Mouse (Mus musculus) ovary, adult 18-20 months (tissue): Measurements from ENCODE around the gene Unc93b1.

Experiments
- DNase-seq: peaks from one replicate; pipeline ENCODE4 v3.0.0; 2022; ENCODE audit warnings: low spot score, mixed read lengths

Unc93b1 gene

DNA sequence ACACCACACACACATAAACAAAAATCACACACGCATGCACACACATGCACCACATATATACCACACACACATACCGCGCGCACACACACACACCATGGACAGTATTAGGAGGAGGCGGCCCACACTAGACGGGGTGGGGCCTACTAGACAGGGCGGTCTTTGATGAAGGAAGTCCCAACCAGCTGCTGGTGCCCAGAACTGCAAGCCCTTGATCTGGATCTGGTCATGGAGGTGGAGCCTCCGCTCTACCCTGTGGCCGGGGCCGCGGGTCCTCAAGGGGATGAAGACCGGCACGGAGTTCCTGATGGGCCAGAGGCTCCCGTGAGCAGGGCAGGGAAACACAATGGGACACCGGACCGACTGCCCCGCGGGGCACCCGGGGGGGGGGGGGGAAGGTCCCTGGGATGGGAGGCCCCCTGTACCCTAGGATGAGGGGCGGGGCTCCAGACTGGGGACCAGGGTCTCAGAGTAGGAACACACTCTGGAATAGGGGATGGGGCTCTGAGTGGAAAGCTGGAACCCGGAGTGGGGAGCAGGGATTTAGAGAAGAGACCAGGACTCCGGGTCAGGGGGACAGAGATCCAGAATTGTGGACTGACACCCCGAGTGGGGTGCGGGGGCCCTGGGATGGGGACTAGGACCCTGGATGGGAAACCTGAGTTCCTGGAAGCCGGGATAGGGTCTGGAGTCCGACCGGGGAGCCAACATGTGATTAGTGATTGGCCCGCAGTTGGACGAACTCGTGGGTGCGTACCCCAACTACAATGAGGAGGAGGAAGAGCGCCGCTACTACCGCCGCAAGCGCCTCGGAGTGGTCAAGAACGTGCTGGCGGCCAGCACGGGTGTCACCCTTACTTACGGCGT lies at the start of gene Unc93b1:
Gene Unc93b1 (plus strand): TSS at position 155 of the 864 bp plus-strand sequence.
- peak; percentile 62 for DNase-seq

- DNase-seq: no peak
Measured at GRCm38 (mm10) chr19:3889096-3889495, 45.9 kb upstream of the Unc93b1 start.

DNA sequence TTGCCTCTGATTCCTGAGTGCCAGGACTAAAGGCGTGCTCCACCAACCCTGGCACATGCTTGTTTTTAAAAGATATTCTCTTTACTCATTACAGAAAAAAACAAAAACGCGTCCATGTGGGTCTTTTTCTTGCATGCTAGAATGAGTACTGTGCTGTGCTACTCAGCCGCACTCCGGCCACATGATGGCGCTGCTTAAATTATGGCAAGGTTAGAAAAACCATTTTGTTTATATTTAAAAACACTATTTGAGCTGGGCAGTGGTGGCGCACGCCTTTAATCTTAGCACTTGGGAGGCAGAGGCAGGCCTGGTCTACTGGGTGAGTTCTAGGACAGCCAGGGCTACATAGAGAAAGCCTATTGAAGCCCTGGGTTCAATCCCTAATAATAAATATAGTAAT lies 44.8 kb upstream of the Unc93b1 start:
- DNase-seq: no peak

DNA sequence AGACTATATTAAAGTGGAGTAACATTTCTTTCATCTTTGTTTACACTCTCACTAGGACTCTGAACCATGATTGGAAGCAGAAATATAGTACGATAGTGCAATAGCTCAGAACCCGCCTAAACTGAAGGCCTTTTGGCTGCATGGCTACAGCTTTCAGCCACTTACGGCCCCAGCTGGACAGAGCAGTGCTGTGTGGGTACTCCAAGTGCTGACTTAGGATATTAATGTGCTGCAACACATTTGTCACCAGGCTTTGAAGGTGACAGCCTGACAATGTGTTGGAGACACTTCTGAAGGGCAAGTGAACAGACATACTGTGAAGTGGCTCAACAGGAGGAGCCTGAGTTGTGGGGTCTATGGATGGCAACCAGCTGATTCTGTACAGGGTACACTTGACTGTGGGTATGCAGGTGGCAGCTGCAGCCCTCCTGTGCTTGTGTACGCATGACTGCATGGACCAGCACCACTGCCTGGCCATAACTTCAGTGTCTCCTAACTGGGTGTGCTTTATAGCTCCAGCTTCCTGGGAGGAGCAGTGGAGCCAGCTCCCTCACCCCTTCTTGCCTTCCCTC lies 41.4 kb upstream of the Unc93b1 start:
- no peak for DNase-seq

DNA sequence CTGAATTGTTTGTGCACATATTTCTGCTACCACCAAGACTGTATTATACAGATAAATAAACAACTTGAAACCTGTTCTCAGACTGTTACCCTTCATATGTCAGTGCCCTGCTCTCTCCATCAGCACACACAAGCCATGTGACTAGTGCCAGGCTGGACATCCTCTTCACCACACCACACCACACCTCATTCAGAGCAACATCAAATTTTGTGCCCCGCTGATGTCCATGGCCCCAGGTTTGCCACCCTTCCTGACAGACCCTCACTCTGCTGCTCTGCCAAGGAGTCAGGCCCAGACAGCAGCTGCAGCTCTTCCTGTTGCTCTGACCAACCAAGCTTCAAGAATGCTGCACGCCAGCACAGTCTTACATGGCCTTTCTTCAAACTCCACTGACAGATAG lies 40.7 kb upstream of the Unc93b1 start:
- DNase-seq: no peak

GRCm38 (mm10) chr19:3895171-3895631 lies 39.8 kb upstream of the Unc93b1 start:
- DNase-seq: no peak

DNA sequence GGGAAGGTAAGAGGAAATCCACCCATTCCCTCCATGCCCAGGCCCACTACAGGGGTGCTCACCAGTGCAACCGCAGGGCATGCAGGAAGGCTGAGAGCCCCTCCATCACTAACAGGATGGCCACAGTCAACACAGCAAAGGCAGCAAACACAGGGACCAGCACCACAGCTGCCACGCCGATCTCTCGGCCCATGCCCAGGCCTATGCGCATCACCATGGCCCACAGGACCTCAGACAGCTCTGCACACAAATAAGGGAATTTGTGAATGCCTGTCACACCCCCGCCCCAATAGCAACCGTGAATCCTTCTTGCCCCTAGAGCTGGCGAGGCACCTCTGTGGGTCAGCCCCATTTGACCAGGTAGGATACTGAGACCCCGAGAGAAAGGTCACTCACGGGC lies 38.8 kb upstream of the Unc93b1 start:
- no peak for DNase-seq

DNA sequence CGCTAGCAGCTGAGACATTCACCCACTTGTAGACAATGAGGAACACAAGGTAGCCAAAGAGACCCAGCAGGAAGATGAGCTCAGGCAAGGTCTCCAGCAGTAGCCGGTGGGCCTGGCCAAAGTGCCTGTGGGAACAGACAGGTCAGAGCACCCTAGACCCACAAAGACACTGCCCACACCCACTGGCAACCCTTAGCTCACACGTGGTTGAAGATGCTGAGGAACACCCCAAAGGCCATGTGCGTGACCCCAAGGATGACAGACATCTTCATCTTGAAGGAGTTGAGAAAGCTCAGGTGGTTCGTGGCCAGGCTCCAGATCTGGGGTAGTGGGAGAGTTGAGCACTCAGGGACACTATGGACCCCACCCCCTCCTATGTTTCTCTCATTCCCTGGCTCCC lies 37.4 kb upstream of the Unc93b1 start:
- no peak for DNase-seq

GRCm38 (mm10) chr19:3898952-3899351 lies 36.0 kb upstream of the Unc93b1 start:
- DNase-seq: no peak

- DNase-seq: no peak
Measured at GRCm38 (mm10) chr19:3899618-3900017, 35.4 kb upstream of the Unc93b1 start.

- DNase-seq: no peak
Measured at GRCm38 (mm10) chr19:3902966-3903365, 32.0 kb upstream of the Unc93b1 start.

DNA sequence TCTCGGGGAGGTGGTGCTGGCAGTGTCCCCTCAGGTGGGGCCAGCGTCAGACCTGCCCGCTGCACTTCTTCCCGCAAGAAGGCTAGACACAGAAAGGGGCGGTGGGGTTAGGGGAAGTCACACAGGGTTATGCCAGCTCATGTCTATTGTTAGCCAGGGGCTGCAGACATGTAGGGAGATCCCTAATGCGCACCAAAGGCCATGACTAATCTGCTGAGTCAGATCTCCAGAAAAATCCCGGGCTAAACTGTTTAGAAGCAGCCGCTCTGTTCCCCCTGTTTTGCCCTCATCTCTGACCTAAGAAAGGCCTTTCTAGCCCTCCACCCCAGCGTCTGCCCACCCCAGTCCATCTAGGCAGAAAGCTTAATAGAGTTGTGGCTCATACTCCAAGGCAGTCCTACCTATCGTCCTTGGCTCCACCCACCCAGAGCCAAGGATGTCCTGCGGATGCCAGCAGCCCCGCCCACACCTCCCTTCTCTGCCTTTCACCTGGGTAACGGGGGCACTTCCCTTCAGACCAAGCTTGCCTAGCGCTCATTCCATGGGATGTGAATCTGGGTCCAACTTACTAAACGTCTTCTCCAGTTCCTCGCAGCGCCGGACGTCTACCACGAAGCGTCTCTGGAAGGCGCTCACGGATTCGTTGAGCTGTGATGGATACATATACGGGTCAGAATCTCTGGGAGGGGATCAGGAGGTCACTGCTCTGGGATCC lies 31.2 kb upstream of the Unc93b1 start:
- no peak for DNase-seq

GRCm38 (mm10) chr19:3904363-3904675 lies 30.7 kb upstream of the Unc93b1 start:
- no peak for DNase-seq

- DNase-seq: no peak
Measured at GRCm38 (mm10) chr19:3905261-3905969, 29.6 kb upstream of the Unc93b1 start.

DNA sequence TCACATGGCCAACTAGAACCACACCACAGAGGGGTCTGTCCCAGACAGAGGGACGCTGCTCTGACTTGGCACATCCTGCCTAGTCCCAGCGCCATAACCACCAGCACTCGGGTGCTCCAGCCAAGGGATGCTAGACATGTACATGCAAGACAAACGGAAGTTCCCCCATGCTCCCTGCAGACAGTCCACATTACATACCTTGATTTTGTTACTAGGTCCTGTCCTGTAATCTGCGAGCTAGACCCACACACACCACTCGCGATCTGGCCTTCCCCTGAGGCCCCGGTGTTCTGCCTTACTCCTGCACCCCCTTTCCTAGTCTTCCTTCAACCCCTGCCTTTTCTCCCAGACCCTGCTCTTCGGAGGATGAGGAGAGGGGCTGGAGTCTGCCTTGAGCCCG lies 28.7 kb upstream of the Unc93b1 start:
- DNase-seq: no peak

GRCm38 (mm10) chr19:3906795-3907786 lies 27.9 kb upstream of the Unc93b1 start, which contains the start of gene Tcirg1:
TSS of gene Tcirg1 (minus strand) at chr19:3907133.
- peak; percentile 80 for DNase-seq

DNA sequence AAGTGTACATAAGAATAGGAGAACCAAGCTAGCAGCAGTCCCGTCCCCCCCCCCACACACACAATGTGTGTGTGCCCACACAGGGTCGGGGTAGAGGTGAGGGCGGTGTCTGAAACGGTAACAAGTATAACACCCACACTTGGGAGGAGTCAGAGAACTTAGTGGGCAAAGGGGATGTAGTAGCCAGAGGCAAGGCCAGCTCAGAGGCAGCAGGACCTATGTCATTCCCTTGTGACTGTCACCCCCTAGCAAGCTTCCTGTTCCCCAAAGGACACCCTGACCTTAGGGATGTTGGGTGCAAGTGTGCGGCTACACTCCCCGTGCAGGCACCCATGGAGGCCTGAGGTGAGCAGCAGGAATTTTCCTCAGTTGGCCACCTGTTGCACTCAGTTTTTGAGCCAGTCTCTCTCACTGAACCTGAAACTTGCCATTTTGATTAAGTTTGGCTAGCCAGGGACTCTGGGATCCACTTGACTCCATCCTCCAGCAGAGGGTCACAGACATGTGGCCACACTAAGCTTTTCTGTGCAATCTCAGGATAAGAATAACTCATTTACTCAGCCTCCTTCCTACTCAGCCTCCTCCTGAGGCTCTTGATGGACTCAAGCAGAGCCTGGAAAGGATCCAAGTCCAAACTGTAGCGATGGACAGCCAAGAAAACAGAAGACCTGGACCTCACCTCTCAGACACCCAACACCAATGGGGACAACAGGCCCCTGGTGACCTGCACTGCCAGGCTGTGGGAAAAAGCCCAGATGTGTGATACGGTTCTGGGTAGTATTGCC lies 26.9 kb upstream of the Unc93b1 start:
- no peak for DNase-seq

DNA sequence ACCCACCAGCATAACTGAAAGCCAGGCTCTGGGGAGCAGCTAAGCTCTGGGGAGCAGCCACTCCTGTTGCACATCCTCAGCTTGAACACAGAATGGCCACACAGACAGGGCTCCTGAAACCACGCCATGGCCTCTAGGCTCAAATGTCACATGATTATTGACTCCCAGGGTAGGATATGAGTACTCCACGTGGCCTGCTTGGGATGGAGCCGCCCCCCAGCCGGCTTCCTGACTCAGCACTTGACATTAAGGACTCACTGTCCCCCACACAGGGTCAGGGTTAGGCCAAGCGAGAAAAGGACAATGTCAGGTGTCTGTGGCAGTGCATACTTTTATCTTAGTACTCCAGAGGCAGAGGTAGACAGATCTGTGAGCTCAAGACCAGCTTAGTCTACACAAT lies 24.8 kb upstream of the Unc93b1 start:
- no peak for DNase-seq

GRCm38 (mm10) chr19:3912337-3913204 lies 22.4 kb upstream of the Unc93b1 start, which contains the start of gene Ndufs8:
TSS of gene Ndufs8 (minus strand) at chr19:3912774.
- DNase-seq: peak; percentile 95
